Mouse (Mus musculus): ENCODE data around the gene Kcnb1. TPM values are rescaled to one million over a fixed set of nuclear protein-coding genes. Genes with fewer than 3 reads are reported as not detected.

Kcnb1 gene
- polyA plus RNA-seq, 1 experiment: 2.1 TPM

- TF ChIP-seq POLR2A (IDR thresholded peaks at IDR 0.05; ENCODE audit: control insufficient read depth, extremely low read depth, insufficient read depth, low read length, poor library complexity): no peak
- DNase-seq: no peak
- 89% methylated on average over 9 of the region's 9 CpGs for WGBS
- H3K27me3 ChIP-seq (ENCODE audit: control insufficient read depth, insufficient read depth, low read length): no peaks in the 10 kb centered on the region
- H3K4me1 ChIP-seq (replicated peaks; ENCODE audit: control insufficient read depth, insufficient read depth, low read length): peaks cover 5% of the 10 kb centered on the region
- H3K36me3 ChIP-seq (ENCODE audit: control insufficient read depth, insufficient read depth, low read length): peaks cover 47% of the 10 kb centered on the region
- no peak overlapping the region for H3K4me3 ChIP-seq (ENCODE audit: control insufficient read depth, insufficient read depth, low read length)
- no peak overlapping the region for H3K27ac ChIP-seq (ENCODE audit: control insufficient read depth, insufficient read depth, low read length)
These were observed 136.7 kb downstream of the Kcnb1 start for GRCm38 (mm10) chr2:167053127-167053844.

GRCm38 (mm10) chr2:167048698-167049358 is 141.1 kb downstream of the Kcnb1 start:
- TF ChIP-seq POLR2A (IDR thresholded peaks at IDR 0.05; ENCODE audit: control insufficient read depth, extremely low read depth, insufficient read depth, low read length, poor library complexity) (no peak), CTCF (IDR thresholded peaks at IDR 0.05; ENCODE audit: borderline replicate concordance, control insufficient read depth, extremely low read depth, insufficient read depth, low read length, poor library complexity) (no peak)
- no peak overlapping the region for H3K27ac ChIP-seq (ENCODE audit: control insufficient read depth, insufficient read depth, low read length)
- 97% methylated on average over 8 of the region's 8 CpGs for WGBS

GRCm38 (mm10) chr2:167048223-167048622 is 141.7 kb downstream of the Kcnb1 start:
- peaks cover 58% of the 10 kb centered on the region for H3K36me3 ChIP-seq (ENCODE audit: control insufficient read depth, insufficient read depth, low read length)
- no peak for DNase-seq
- H3K27me3 ChIP-seq (ENCODE audit: control insufficient read depth, insufficient read depth, low read length): no peaks in the 10 kb centered on the region
- no peaks in the 10 kb centered on the region for H3K4me1 ChIP-seq (replicated peaks; ENCODE audit: control insufficient read depth, insufficient read depth, low read length)
- TF ChIP-seq CTCF (IDR thresholded peaks at IDR 0.05; ENCODE audit: borderline replicate concordance, control insufficient read depth, extremely low read depth, insufficient read depth, low read length, poor library complexity): no peak
- no peak for TF ChIP-seq POLR2A (IDR thresholded peaks at IDR 0.05; ENCODE audit: control insufficient read depth, extremely low read depth, insufficient read depth, low read length, poor library complexity)
- no peak overlapping the region for H3K4me3 ChIP-seq (ENCODE audit: control insufficient read depth, insufficient read depth, low read length)
- H3K27ac ChIP-seq (ENCODE audit: control insufficient read depth, insufficient read depth, low read length): no peak overlapping the region
- WGBS: 98% methylated on average over 10 of the region's 10 CpGs

More at GRCm38 (mm10) chr2:167048698-167049358, 141.1 kb downstream of the Kcnb1 start:
- Histone ChIP-seq H3K36me3 (ENCODE audit: control insufficient read depth, insufficient read depth, low read length) (peaks cover 55% of the 10 kb centered on the region), H3K27me3 (ENCODE audit: control insufficient read depth, insufficient read depth, low read length) (no peaks in the 10 kb centered on the region), H3K4me1 (replicated peaks; ENCODE audit: control insufficient read depth, insufficient read depth, low read length) (no peaks in the 10 kb centered on the region), H3K4me3 (ENCODE audit: control insufficient read depth, insufficient read depth, low read length) (no peak overlapping the region)
- no peak for DNase-seq

Other genes with a start within 250 kb of the Kcnb1 start
- 31.8 and 33.0 TPM in 2 replicates for gene Stau1, start 193.9 kb downstream of the Kcnb1 start, polyA plus RNA-seq (2012; rRNA removed)
- 46.0 and 50.6 TPM in 2 replicates for gene Ddx27, start 175.0 kb downstream of the Kcnb1 start, polyA plus RNA-seq (2012; rRNA removed)
- gene Znfx1, start 127.1 kb downstream of the Kcnb1 start, polyA plus RNA-seq (2012; rRNA removed): 46.0 and 46.9 TPM in 2 replicates
- 6.1 and 9.9 TPM in 2 replicates for gene Ptgis, start 50.4 kb upstream of the Kcnb1 start, polyA plus RNA-seq (2012; rRNA removed)
- gene B4galt5, start 159.0 kb upstream of the Kcnb1 start, polyA plus RNA-seq (2012; rRNA removed): 10.9 and 14.2 TPM in 2 replicates
- 75.4 and 90.9 TPM in 2 replicates for gene Slc9a8, start 231.6 kb upstream of the Kcnb1 start, polyA plus RNA-seq (2012; rRNA removed)